Comparison of ENCODE assay signal across 10 mouse cellular contexts in genomic region chr17:8487824-8488223, GRCm38 (mm10). TPM values are rescaled to one million over a fixed set of nuclear protein-coding genes. Genes with fewer than 3 reads are reported as not detected.
DNase-seq lines count a peak whose midpoint lies in the region; ATAC-seq lines count a peak whose summit lies in the region.
"Had no signal": no experiment of that assay in that cellular context is flagged by ENCODE, and none has a peak within 500 bp of the region (broad histone marks: within the 10 kb centered on the region; RNA-seq: fewer than 3 reads in every experiment).

No protein-coding gene starts in this region.

- no peak overlapping the region for H3K27ac ChIP-seq in kidney, embryonic 15.5 days
- no peak overlapping the region for H3K27ac ChIP-seq in stomach, embryonic 15.5 days

- ATAC-seq in kidney, embryonic 15.5 days (replicated peaks; ENCODE audit: low FRiP score), result 0 out of 2 replicates have a peak, but pooled peaks have one; percentile 33
- ATAC-seq in stomach, embryonic 15.5 days (ENCODE audit: insufficient read depth, low FRiP score, low read depth), result no peak
- ATAC-seq in inflammation-experienced regulatory T-cells, adult 6 months, result no peak

- H3K9me3 ChIP-seq in kidney, embryonic 15.5 days (replicated peaks), result no peaks in the 10 kb centered on the region
- no peaks in the 10 kb centered on the region for H3K9me3 ChIP-seq in stomach, embryonic 15.5 days
- H3K9me3 ChIP-seq: G1E had no signal

- no peaks in the 10 kb centered on the region for H3K36me3 ChIP-seq in kidney, embryonic 15.5 days
- H3K36me3 ChIP-seq in stomach, embryonic 15.5 days, result no peaks in the 10 kb centered on the region
- H3K36me3 ChIP-seq: G1E had no signal

- no peak overlapping the region for H3K9ac ChIP-seq in kidney, embryonic 15.5 days
- H3K9ac ChIP-seq in stomach, embryonic 15.5 days, result no peak overlapping the region

- DNase-seq in kidney, adult 18-20 months, result peak; percentile 13
- no peak for DNase-seq in kidney, adult 8-10 months
- peak; percentile 76 to 79 for DNase-seq in cerebellum, postnatal 25 days
- DNase-seq in left cerebral cortex, postnatal 36 days (ENCODE audit: low spot score in 2 of 2), result peak; percentile 93 to 96
- no peak for DNase-seq in thymus, postnatal 36 days

- intact Hi-C loops in left cerebral cortex, postnatal 36 days (cut with DNase I), result loop anchor here (1.0 to 2.0 kb wide), 2 partner anchors 21 to 36 kb away; no protein-coding TSS in a partner anchor

- H3K4me1 ChIP-seq in kidney, embryonic 15.5 days, result 0 out of 2 replicates have a peak, but pooled peaks cover 4% of the 10 kb centered on the region
- 0 out of 2 replicates have a peak, but pooled peaks cover 2% of the 10 kb centered on the region for H3K4me1 ChIP-seq in stomach, embryonic 15.5 days

- 0 out of 2 replicates have a peak overlapping the region, but pooled peaks have one; percentile 3 for H3K4me3 ChIP-seq in kidney, embryonic 15.5 days (replicated peaks)
- no peak overlapping the region for H3K4me3 ChIP-seq in stomach, embryonic 15.5 days (replicated peaks)
- H3K4me3 ChIP-seq: erythroblast, embryonic 14.5 days had no signal

- H3K27me3 ChIP-seq in kidney, embryonic 15.5 days, result 0 out of 2 replicates have a peak, but pooled peaks cover 3% of the 10 kb centered on the region
- H3K27me3 ChIP-seq in stomach, embryonic 15.5 days (replicated peaks), result no peaks in the 10 kb centered on the region

- WGBS in kidney, embryonic 15.5 days, result 42% methylated on average over 12 of the region's 12 CpGs
- 50% methylated on average over 12 of the region's 12 CpGs for WGBS in stomach, embryonic 15.5 days

- peak overlapping the region; percentile 26; the same call in 1 of the 2 replicates for H3K4me2 ChIP-seq in kidney, embryonic 15.5 days
- H3K4me2 ChIP-seq in stomach, embryonic 15.5 days, result peak overlapping the region; percentile 21; the same call in 1 of the 2 replicates

RNA-seq across cellular contexts. Expression of gene Pde10a, which starts 37.3 kb away (rescaled TPM):
- polyA plus RNA-seq in kidney, embryonic 15.5 days (2015; fragmentation: Nextera tagmentation; extraction: Ambion mirVana), result 2.2 and 2.3 TPM in 2 replicates
- 100 to 1,000 TPM in 1 of 2 experiments, 10 to 100 TPM in 1; 75.0 to 128 TPM for total RNA-seq in left cerebral cortex, postnatal 36 days (2021)
- polyA plus RNA-seq in stomach, embryonic 15.5 days (2015; fragmentation: Nextera tagmentation; extraction: Ambion mirVana), result 1.4 and 1.5 TPM in 2 replicates
- polyA plus RNA-seq in inflammation-experienced regulatory T-cells, adult 6 months (2017; shearing (Covaris generic)), result not detected
- polyA plus RNA-seq: erythroblast, embryonic 14.5 days; G1E had no signal

RNA-seq across cellular contexts. Expression of gene T, which starts 53.6 kb away (rescaled TPM):
- polyA plus RNA-seq in kidney, embryonic 15.5 days (2015; fragmentation: Nextera tagmentation; extraction: Ambion mirVana), result 0.19 and 0.42 TPM in 2 replicates
- total RNA-seq in left cerebral cortex, postnatal 36 days (2021), result not detected
- 0.54 and 0.76 TPM in 2 replicates for polyA plus RNA-seq in stomach, embryonic 15.5 days (2015; fragmentation: Nextera tagmentation; extraction: Ambion mirVana)
- polyA plus RNA-seq in inflammation-experienced regulatory T-cells, adult 6 months (2017; shearing (Covaris generic)), result not detected
- polyA plus RNA-seq: erythroblast, embryonic 14.5 days; G1E had no signal

Comparison
In these comparisons a context has a peak if more than half of its experiments do, and no peak if none do; other contexts are left out.
1. DNase-seq: peak in kidney, adult 18-20 months (single experiment), cerebellum, postnatal 25 days (2 of 2) and left cerebral cortex, postnatal 36 days (2 of 2); none in kidney, adult 8-10 months (0 of 2) and thymus, postnatal 36 days (0 of 2).